Mouse (Mus musculus): ENCODE data around the gene Zfp398. TPM values are rescaled to one million over a fixed set of nuclear protein-coding genes. Genes with fewer than 3 reads are reported as not detected.

The Zfp398 gene
- polyA plus RNA-seq, 1 experiment from 2014 or later = 2.8 TPM

DNA sequence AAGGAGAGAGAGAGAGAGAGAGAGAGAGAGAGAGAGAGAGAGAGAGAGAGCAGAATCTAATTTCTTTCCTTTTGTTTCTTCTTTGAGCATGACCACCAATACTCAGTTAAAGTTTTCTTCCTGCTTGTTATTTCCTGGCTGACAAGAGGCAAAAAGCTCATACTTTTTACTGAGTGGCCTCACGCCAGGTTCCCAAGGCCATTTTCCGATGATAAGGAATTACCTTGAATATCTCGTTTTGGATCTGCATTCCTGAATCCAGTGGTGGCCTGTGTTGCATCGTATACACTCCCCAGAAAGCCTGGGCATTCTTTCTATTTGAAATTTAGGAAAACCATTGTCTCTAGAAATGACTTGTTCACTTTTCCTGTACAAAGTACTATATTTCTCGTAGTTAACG lies 64.0 kb downstream of the Zfp398 start:
- H3K4me2 ChIP-seq (replicated peaks; ENCODE audit: low read depth) = no peak overlapping the region
- H3K9me3 ChIP-seq (ENCODE audit: control insufficient read depth) = no peaks in the 10 kb centered on the region
- no peak overlapping the region for H3K27ac ChIP-seq (ENCODE audit: low read depth, low read length)
- no peaks in the 10 kb centered on the region for H3K27me3 ChIP-seq (replicated peaks; ENCODE audit: control insufficient read depth, insufficient read depth, low read length)
- no peak for TF ChIP-seq CTCF (IDR thresholded peaks at IDR 0.05; ENCODE audit: low read depth)
- H3K4me1 ChIP-seq (replicated peaks; ENCODE audit: control insufficient read depth, insufficient read depth, low read length) = no peaks in the 10 kb centered on the region
- H3K4me3 ChIP-seq (ENCODE audit: low read depth, low read length) = no peak overlapping the region
- no peak for ATAC-seq
- no peak overlapping the region for H3K9ac ChIP-seq (ENCODE audit: low read depth, low read length)
- 76% methylated on average over 6 of the region's 6 CpGs for WGBS
- peaks cover 49% of the 10 kb centered on the region for H3K36me3 ChIP-seq (ENCODE audit: control insufficient read depth, insufficient read depth)

DNA sequence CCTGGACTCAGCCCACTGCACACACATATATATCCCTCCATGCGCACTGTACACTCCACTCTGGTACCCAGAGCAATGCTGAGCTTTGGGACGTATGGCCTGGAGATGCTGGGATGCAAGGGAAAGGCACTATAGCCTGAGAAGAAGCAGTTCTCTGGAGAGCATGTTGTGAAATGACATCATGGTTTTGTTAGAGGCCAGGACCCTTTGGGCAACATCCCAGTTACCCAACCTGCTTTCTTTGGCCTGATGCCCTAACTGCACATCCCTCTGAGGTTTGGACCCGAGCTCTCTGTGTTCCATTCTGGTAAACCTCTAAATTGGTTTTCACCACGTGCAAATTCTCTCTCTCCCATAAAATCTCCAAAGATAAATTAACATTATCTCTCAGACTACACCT lies 68.1 kb downstream of the Zfp398 start:
- no peaks in the 10 kb centered on the region for H3K9me3 ChIP-seq (ENCODE audit: control insufficient read depth)
- no peak overlapping the region for H3K27ac ChIP-seq (ENCODE audit: low read depth, low read length)
- TF ChIP-seq CTCF (IDR thresholded peaks at IDR 0.05; ENCODE audit: low read depth) = no peak
- peaks cover 62% of the 10 kb centered on the region for H3K36me3 ChIP-seq (ENCODE audit: control insufficient read depth, insufficient read depth)
- no peaks in the 10 kb centered on the region for H3K27me3 ChIP-seq (replicated peaks; ENCODE audit: control insufficient read depth, insufficient read depth, low read length)
- no peak overlapping the region for H3K9ac ChIP-seq (ENCODE audit: low read depth, low read length)
- H3K4me3 ChIP-seq (ENCODE audit: low read depth, low read length) = no peak overlapping the region
- H3K4me2 ChIP-seq (replicated peaks; ENCODE audit: low read depth) = no peak overlapping the region
- WGBS = 70% methylated on average over 4 of the region's 4 CpGs
- no peaks in the 10 kb centered on the region for H3K4me1 ChIP-seq (replicated peaks; ENCODE audit: control insufficient read depth, insufficient read depth, low read length)
- no peak for ATAC-seq

GRCm38 (mm10) chr6:47904361-47904760 lies 68.9 kb downstream of the Zfp398 start:
- H3K4me2 ChIP-seq (replicated peaks; ENCODE audit: low read depth) = no peak overlapping the region
- 76% methylated on average over 18 of the region's 19 CpGs for WGBS
- no peak for TF ChIP-seq CTCF (IDR thresholded peaks at IDR 0.05; ENCODE audit: low read depth)
- no peak for ATAC-seq
- H3K27me3 ChIP-seq (replicated peaks; ENCODE audit: control insufficient read depth, insufficient read depth, low read length) = no peaks in the 10 kb centered on the region
- H3K36me3 ChIP-seq (ENCODE audit: control insufficient read depth, insufficient read depth) = peaks cover 59% of the 10 kb centered on the region
- no peak overlapping the region for H3K27ac ChIP-seq (ENCODE audit: low read depth, low read length)
- H3K4me1 ChIP-seq (replicated peaks; ENCODE audit: control insufficient read depth, insufficient read depth, low read length) = no peaks in the 10 kb centered on the region
- no peak overlapping the region for H3K4me3 ChIP-seq (ENCODE audit: low read depth, low read length)
- no peak overlapping the region for H3K9ac ChIP-seq (ENCODE audit: low read depth, low read length)
- no peaks in the 10 kb centered on the region for H3K9me3 ChIP-seq (ENCODE audit: control insufficient read depth)

GRCm38 (mm10) chr6:47904917-47905695 lies 69.6 kb downstream of the Zfp398 start:
- Histone ChIP-seq H3K4me1 (replicated peaks; ENCODE audit: control insufficient read depth, insufficient read depth, low read length) (no peaks in the 10 kb centered on the region), H3K4me2 (replicated peaks; ENCODE audit: low read depth) (no peak overlapping the region), H3K27me3 (replicated peaks; ENCODE audit: control insufficient read depth, insufficient read depth, low read length) (no peaks in the 10 kb centered on the region), H3K9ac (ENCODE audit: low read depth, low read length) (no peak overlapping the region), H3K9me3 (ENCODE audit: control insufficient read depth) (no peaks in the 10 kb centered on the region), H3K4me3 (ENCODE audit: low read depth, low read length) (no peak overlapping the region), H3K36me3 (ENCODE audit: control insufficient read depth, insufficient read depth) (peaks cover 59% of the 10 kb centered on the region), H3K27ac (ENCODE audit: low read depth, low read length) (no peak overlapping the region)
- ATAC-seq = no peak
- TF ChIP-seq CTCF (IDR thresholded peaks at IDR 0.05; ENCODE audit: low read depth) = no peak
- WGBS = 81% methylated on average over 44 of the region's 44 CpGs

GRCm38 (mm10) chr6:47906326-47906725 lies 70.9 kb downstream of the Zfp398 start:
- 95% methylated on average over 5 of the region's 5 CpGs for WGBS
- ATAC-seq = no peak
- no peaks in the 10 kb centered on the region for H3K9me3 ChIP-seq (ENCODE audit: control insufficient read depth)

GRCm38 (mm10) chr6:47909007-47909406 lies 73.5 kb downstream of the Zfp398 start:
- H3K4me2 ChIP-seq (replicated peaks; ENCODE audit: low read depth) = no peak overlapping the region
- WGBS = 81% methylated on average over 1 of the region's 1 CpGs
- no peaks in the 10 kb centered on the region for H3K9me3 ChIP-seq (ENCODE audit: control insufficient read depth)
- no peak overlapping the region for H3K4me3 ChIP-seq (ENCODE audit: low read depth, low read length)
- H3K27ac ChIP-seq (ENCODE audit: low read depth, low read length) = no peak overlapping the region
- H3K27me3 ChIP-seq (replicated peaks; ENCODE audit: control insufficient read depth, insufficient read depth, low read length) = no peaks in the 10 kb centered on the region
- H3K9ac ChIP-seq (ENCODE audit: low read depth, low read length) = no peak overlapping the region
- TF ChIP-seq CTCF (IDR thresholded peaks at IDR 0.05; ENCODE audit: low read depth) = no peak
- H3K4me1 ChIP-seq (replicated peaks; ENCODE audit: control insufficient read depth, insufficient read depth, low read length) = 0 out of 2 replicates have a peak, but pooled peaks cover 3% of the 10 kb centered on the region
- peaks cover 27% of the 10 kb centered on the region for H3K36me3 ChIP-seq (ENCODE audit: control insufficient read depth, insufficient read depth)
- no peak for ATAC-seq

More at GRCm38 (mm10) chr6:47906326-47906725, 70.9 kb downstream of the Zfp398 start:
- TF ChIP-seq CTCF (IDR thresholded peaks at IDR 0.05; ENCODE audit: low read depth) = no peak
- H3K27ac ChIP-seq (ENCODE audit: low read depth, low read length) = no peak overlapping the region
- peaks cover 48% of the 10 kb centered on the region for H3K36me3 ChIP-seq (ENCODE audit: control insufficient read depth, insufficient read depth)
- H3K4me3 ChIP-seq (ENCODE audit: low read depth, low read length) = no peak overlapping the region
- no peak overlapping the region for H3K9ac ChIP-seq (ENCODE audit: low read depth, low read length)
- H3K27me3 ChIP-seq (replicated peaks; ENCODE audit: control insufficient read depth, insufficient read depth, low read length) = no peaks in the 10 kb centered on the region
- no peaks in the 10 kb centered on the region for H3K4me1 ChIP-seq (replicated peaks; ENCODE audit: control insufficient read depth, insufficient read depth, low read length)
- H3K4me2 ChIP-seq (replicated peaks; ENCODE audit: low read depth) = no peak overlapping the region
